Mouse (Mus musculus) kidney, postnatal 4 days (tissue): ENCODE results near the gene Osbpl10.

Experiments
- DNase-seq, 2 experiments: peaks; one replicate each; pipeline ENCODE4 v3.0.0; 2021; ENCODE audit warnings: mixed read lengths in 2 of 2

The Osbpl10 gene

GRCm38 (mm10) chr9:115169591-115169990 is 191.2 kb downstream of the Osbpl10 start:
- DNase-seq: no peak

- no peak for DNase-seq
Measured at GRCm38 (mm10) chr9:115172096-115172495, 193.7 kb downstream of the Osbpl10 start.

- DNase-seq: no peak
Measured at GRCm38 (mm10) chr9:115179154-115179553, 200.8 kb downstream of the Osbpl10 start.

- DNase-seq: peak; percentile 28 to 44
Measured at GRCm38 (mm10) chr9:115179935-115180334, 201.6 kb downstream of the Osbpl10 start.

GRCm38 (mm10) chr9:115186402-115186801 is 208.0 kb downstream of the Osbpl10 start:
- DNase-seq: no peak

- peak; percentile 51 to 70 for DNase-seq
Measured at GRCm38 (mm10) chr9:115190376-115190942, 212.1 kb downstream of the Osbpl10 start.

- no peak for DNase-seq
Measured at GRCm38 (mm10) chr9:115192890-115193289, 214.5 kb downstream of the Osbpl10 start.

- peak in 1 of 2 experiments; percentile 27 for DNase-seq
Measured at GRCm38 (mm10) chr9:115197082-115197481, 218.7 kb downstream of the Osbpl10 start.

- DNase-seq: no peak
Measured at GRCm38 (mm10) chr9:115200166-115200862, 221.9 kb downstream of the Osbpl10 start.

GRCm38 (mm10) chr9:115201264-115201663 is 222.9 kb downstream of the Osbpl10 start:
- DNase-seq: no peak

GRCm38 (mm10) chr9:115203136-115203535 is 224.8 kb downstream of the Osbpl10 start:
- DNase-seq: no peak

- DNase-seq: peak; percentile 42 to 59
Measured at GRCm38 (mm10) chr9:115205491-115205890, 227.1 kb downstream of the Osbpl10 start.

- DNase-seq: no peak
Measured at GRCm38 (mm10) chr9:115206219-115206618, 227.8 kb downstream of the Osbpl10 start.

- DNase-seq: no peak
Measured at GRCm38 (mm10) chr9:115209737-115210136, 231.4 kb downstream of the Osbpl10 start.

GRCm38 (mm10) chr9:115210535-115210934 is 232.2 kb downstream of the Osbpl10 start:
- no peak for DNase-seq

GRCm38 (mm10) chr9:115213755-115214264 is 235.4 kb downstream of the Osbpl10 start:
- DNase-seq: no peak

GRCm38 (mm10) chr9:115214572-115215571 is 236.5 kb downstream of the Osbpl10 start:
- peak; percentile 24 to 42 for DNase-seq

- DNase-seq: peak; percentile 80 to 90
Measured at GRCm38 (mm10) chr9:115215830-115216701, 237.7 kb downstream of the Osbpl10 start.

- DNase-seq: peak in 1 of 2 experiments; percentile 16
Measured at GRCm38 (mm10) chr9:115217984-115218383, 239.6 kb downstream of the Osbpl10 start.

GRCm38 (mm10) chr9:115220466-115220865 is 242.1 kb downstream of the Osbpl10 start:
- DNase-seq: no peak

- no peak for DNase-seq
Measured at GRCm38 (mm10) chr9:115221265-115221664, 242.9 kb downstream of the Osbpl10 start.
